Mouse (Mus musculus): ENCODE data around the gene Efcab2.
"Not testable (repeated sequence)": the region's sequence is repeated elsewhere in the genome, so short reads cannot be mapped to it uniquely, and the experiment has no call there.

Efcab2 gene

GRCm38 (mm10) chr1:178405445-178405911, 407 bp upstream of the Efcab2 start:
- peak; percentile 94 for DNase-seq

- no peak for DNase-seq
These were observed 1.1 kb downstream of the Efcab2 start for GRCm38 (mm10) chr1:178406765-178407645.

GRCm38 (mm10) chr1:178407651-178408050, 1.8 kb downstream of the Efcab2 start:
- no peak for DNase-seq

GRCm38 (mm10) chr1:178408901-178409361, 3.0 kb downstream of the Efcab2 start:
- no peak for DNase-seq

- not testable (repeated sequence) for DNase-seq
These were observed 7.5 kb downstream of the Efcab2 start for GRCm38 (mm10) chr1:178413367-178413766.

- no peak for DNase-seq
These were observed 13.7 kb downstream of the Efcab2 start for GRCm38 (mm10) chr1:178419608-178420007.

GRCm38 (mm10) chr1:178423662-178424061, 17.8 kb downstream of the Efcab2 start:
- DNase-seq = no peak

GRCm38 (mm10) chr1:178431619-178432444, 25.9 kb downstream of the Efcab2 start:
- DNase-seq = no peak

- no peak for DNase-seq
These were observed 27.7 kb downstream of the Efcab2 start for GRCm38 (mm10) chr1:178433619-178434018.

- DNase-seq = no peak
These were observed 38.5 kb downstream of the Efcab2 start for GRCm38 (mm10) chr1:178444407-178444806.

GRCm38 (mm10) chr1:178447036-178447435, 41.2 kb downstream of the Efcab2 start:
- DNase-seq = no peak

GRCm38 (mm10) chr1:178448271-178448744, 42.4 kb downstream of the Efcab2 start:
- DNase-seq = no peak

- peak; percentile 83 for DNase-seq
These were observed 43.3 kb downstream of the Efcab2 start for GRCm38 (mm10) chr1:178449172-178449571.

GRCm38 (mm10) chr1:178449933-178450332, 44.0 kb downstream of the Efcab2 start:
- DNase-seq = no peak

GRCm38 (mm10) chr1:178454125-178454524, 48.2 kb downstream of the Efcab2 start:
- DNase-seq = no peak

- no peak for DNase-seq
These were observed 49.2 kb downstream of the Efcab2 start for GRCm38 (mm10) chr1:178455120-178455519.

- DNase-seq = no peak
These were observed 52.1 kb downstream of the Efcab2 start for GRCm38 (mm10) chr1:178458029-178458428.

GRCm38 (mm10) chr1:178463712-178464111, 57.8 kb downstream of the Efcab2 start:
- DNase-seq = peak; percentile 90

GRCm38 (mm10) chr1:178464140-178464539, 58.3 kb downstream of the Efcab2 start:
- no peak for DNase-seq

GRCm38 (mm10) chr1:178467594-178467993, 61.7 kb downstream of the Efcab2 start:
- no peak for DNase-seq

- DNase-seq = peak; percentile 66
These were observed 62.4 kb downstream of the Efcab2 start for GRCm38 (mm10) chr1:178468280-178468679.

- no peak for DNase-seq
These were observed 78.0 kb downstream of the Efcab2 start for GRCm38 (mm10) chr1:178483854-178484253.

GRCm38 (mm10) chr1:178485138-178485867, 79.4 kb downstream of the Efcab2 start:
- no peak for DNase-seq
